Mouse (Mus musculus) olfactory bulb, adult 2 months (tissue): ENCODE measurements around the gene Coro1c.

ENCODE experiments used
- CTCF ChIP-seq: fragments of 200-500 bp; IDR thresholded peaks from 2 replicates; pipeline ENCODE4 v1.5.1; 2012; ENCODE audit warnings: low read depth, mild to moderate bottlenecking, low read length, moderate library complexity; ENCODE audit not compliant: insufficient read depth
- POLR2A ChIP-seq: fragments of 200-500 bp; IDR thresholded peaks from 2 replicates; pipeline ENCODE4 v1.6.1; 2012; ENCODE audit warnings: mild to moderate bottlenecking, low read depth, low read length, moderate library complexity; ENCODE audit not compliant: insufficient read depth

DNA sequence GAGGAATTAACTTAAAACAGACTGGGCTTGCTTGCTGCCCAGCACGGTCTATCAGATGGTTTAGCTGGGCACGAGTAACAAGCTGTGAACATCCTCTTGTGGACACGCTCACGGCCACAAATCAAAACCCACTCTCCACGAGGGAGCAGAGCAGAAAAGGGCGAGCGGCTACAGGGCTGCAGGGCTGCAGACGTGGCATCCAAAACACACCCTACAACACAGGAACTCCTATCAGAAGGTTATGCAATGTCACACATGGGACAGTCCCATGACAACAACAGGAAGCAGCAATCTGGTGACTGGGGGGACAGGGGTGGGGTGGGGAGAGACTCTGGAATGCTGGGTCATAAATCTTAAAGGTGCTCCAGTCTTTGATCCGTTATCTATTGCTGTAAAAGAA is 10.1 kb upstream of the Coro1c start:
- TF ChIP-seq CTCF: no peak
- TF ChIP-seq POLR2A: no peak
